Mouse (Mus musculus) B cell, adult 2 months (primary cell): ENCODE results near the gene Fxyd5.
A peak's percentile ranks its signal among the peaks of the same experiment; 100 is the strongest.

ENCODE experiments used
- DNase-seq, 2 experiments: peaks; one replicate each; pipeline ENCODE4 v3.0.0; 2022

Fxyd5 gene

GRCm38 (mm10) chr7:31042431-31042910, at the start of gene Fxyd5:
Gene Fxyd5, minus strand, starts transcription at chr7:31042481.
- no peak for DNase-seq

- DNase-seq, result peak; percentile 49 to 58
Measured at GRCm38 (mm10) chr7:31089721-31090120, 47.4 kb upstream of the Fxyd5 start.

- no peak for DNase-seq
Measured at GRCm38 (mm10) chr7:31088206-31088605, 45.9 kb upstream of the Fxyd5 start.

- DNase-seq, result no peak
Measured at GRCm38 (mm10) chr7:31087262-31087661, 45.0 kb upstream of the Fxyd5 start.

- no peak for DNase-seq
Measured at GRCm38 (mm10) chr7:31086175-31086755, 44.0 kb upstream of the Fxyd5 start.

- DNase-seq, result no peak
Measured at GRCm38 (mm10) chr7:31085171-31085570, 42.9 kb upstream of the Fxyd5 start.

- DNase-seq, result no peak
Measured at GRCm38 (mm10) chr7:31084140-31084539, 41.9 kb upstream of the Fxyd5 start.

- no peak for DNase-seq
Measured at GRCm38 (mm10) chr7:31082831-31083588, 40.7 kb upstream of the Fxyd5 start.

- DNase-seq, result no peak
Measured at GRCm38 (mm10) chr7:31082106-31082505, 39.8 kb upstream of the Fxyd5 start.

- no peak for DNase-seq
Measured at GRCm38 (mm10) chr7:31081106-31081505, 38.8 kb upstream of the Fxyd5 start.

- DNase-seq, result no peak
Measured at GRCm38 (mm10) chr7:31080611-31081010, 38.3 kb upstream of the Fxyd5 start.

GRCm38 (mm10) chr7:31079670-31080069, 37.4 kb upstream of the Fxyd5 start:
- DNase-seq, result no peak

GRCm38 (mm10) chr7:31077885-31078445, 35.7 kb upstream of the Fxyd5 start:
- DNase-seq, result peak; percentile 51 to 52

- no peak for DNase-seq
Measured at GRCm38 (mm10) chr7:31077470-31077869, 35.2 kb upstream of the Fxyd5 start.

- no peak for DNase-seq
Measured at GRCm38 (mm10) chr7:31076492-31076891, 34.2 kb upstream of the Fxyd5 start, which contains the start of gene Fxyd3. Gene Fxyd3, minus strand, starts transcription at chr7:31076704.

GRCm38 (mm10) chr7:31074713-31075069, 32.4 kb upstream of the Fxyd5 start:
- DNase-seq, result no peak

GRCm38 (mm10) chr7:31074061-31074712, 31.9 kb upstream of the Fxyd5 start:
- no peak for DNase-seq

- no peak for DNase-seq
Measured at GRCm38 (mm10) chr7:31073546-31073945, 31.3 kb upstream of the Fxyd5 start.

- DNase-seq, result no peak
Measured at GRCm38 (mm10) chr7:31072326-31072725, 30.0 kb upstream of the Fxyd5 start.

GRCm38 (mm10) chr7:31070324-31070723, 28.0 kb upstream of the Fxyd5 start:
- DNase-seq, result no peak

- DNase-seq, result no peak
Measured at GRCm38 (mm10) chr7:31069491-31069890, 27.2 kb upstream of the Fxyd5 start.

- DNase-seq, result no peak
Measured at GRCm38 (mm10) chr7:31067836-31068235, 25.6 kb upstream of the Fxyd5 start.

GRCm38 (mm10) chr7:31063074-31063560, 20.8 kb upstream of the Fxyd5 start:
- DNase-seq, result no peak
